Mouse (Mus musculus) 3134 (cell line): ENCODE measurements around the gene Atp6v0a2.
"Not testable (repeated sequence)": the region's sequence is repeated elsewhere in the genome, so short reads cannot be mapped to it uniquely, and the experiment has no call there.

Experiments
- DNase-seq: peaks from one replicate; pipeline ENCODE4 v3.0.0-alpha.2; 2011; ENCODE audit warnings: low spot score; ENCODE audit not compliant: insufficient read length; ENCODE audit errors: extremely low read depth

Gene Atp6v0a2

DNA sequence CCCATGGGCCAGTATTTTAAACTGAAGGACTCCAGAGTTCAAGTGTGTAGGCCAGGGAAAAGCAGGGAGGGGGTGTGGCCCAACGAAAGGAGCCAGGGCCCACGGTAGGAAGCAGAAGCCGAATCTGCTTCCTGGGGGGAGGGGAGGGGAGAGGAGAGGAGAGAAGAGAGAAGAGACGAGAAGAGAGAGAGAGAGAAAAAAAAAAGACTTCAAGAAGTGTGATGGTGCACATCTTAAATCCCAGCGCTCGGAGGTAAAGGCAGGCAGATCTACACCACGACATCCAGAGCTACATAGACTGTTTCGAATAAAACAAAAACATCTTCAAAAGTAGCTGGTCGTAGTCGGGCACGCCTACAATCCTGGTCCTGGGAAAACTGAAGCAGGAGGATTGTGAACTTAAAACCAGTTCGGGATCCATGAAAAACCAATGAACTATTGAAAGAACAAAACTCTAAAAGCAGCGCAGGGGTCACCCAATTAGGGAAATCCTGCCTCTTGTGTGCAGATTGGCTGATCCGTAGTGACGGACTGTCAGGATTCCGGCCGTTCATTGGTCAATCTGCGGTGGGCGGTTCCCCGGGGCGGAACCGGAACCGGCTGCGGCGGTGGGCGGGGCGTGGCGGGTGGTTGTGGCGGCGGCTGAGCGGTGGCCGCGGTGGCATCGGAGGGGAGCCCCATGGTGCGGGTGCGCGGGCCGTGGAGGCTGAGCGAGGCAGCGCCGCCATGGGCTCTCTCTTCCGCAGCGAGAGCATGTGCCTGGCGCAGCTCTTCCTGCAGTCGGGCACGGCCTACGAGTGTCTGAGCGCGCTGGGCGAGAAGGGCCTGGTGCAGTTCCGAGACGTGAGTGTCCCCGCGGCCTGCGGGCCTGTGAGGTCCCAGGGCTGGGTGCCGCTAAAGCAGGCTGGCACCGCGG, at the start of gene Atp6v0a2:
Gene Atp6v0a2 (plus strand): TSS at position 129 of the 916 bp plus-strand sequence.
- DNase-seq, result peak; percentile 88

DNA sequence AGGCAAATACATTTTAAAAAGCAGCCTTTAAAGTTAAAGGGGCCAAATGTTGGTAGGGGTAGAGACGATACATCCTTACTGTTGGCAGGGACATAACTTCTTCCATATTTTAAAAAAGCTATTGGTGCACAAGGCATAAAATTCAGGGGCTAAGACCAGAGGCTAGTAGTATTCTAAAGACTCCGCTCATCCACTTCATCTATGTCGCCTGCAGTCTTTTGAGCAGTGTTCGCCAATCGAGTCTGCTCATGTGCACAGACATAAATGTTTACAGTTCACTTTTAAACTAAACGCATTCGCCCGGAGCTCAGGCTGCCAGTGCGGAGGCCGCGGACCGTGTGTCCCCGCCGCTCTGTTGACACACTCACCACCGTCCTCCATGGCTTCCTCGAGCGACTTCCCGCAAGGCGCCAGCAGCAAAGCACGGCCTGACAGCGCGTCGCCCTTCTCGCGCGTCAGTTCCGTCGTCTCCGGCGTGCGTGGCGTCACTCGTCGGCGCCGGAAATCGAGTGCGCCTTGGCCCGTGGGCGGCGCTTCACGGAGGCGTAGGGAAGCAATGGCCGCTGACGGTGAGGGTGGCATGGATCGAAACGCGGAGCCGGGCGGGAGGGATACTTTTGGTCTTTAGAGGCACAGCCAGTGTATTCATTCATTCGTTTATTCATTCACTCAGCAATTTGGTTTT, 49.6 kb upstream of the Atp6v0a2 start, which contains the start of the genes Eif2b1 and Gtf2h3:
Gene Eif2b1 (minus strand): TSS at position 499 of the 685 bp plus-strand sequence.
Gene Gtf2h3 (plus strand): TSS at position 508 of the 685 bp plus-strand sequence.
- peak; percentile 96 for DNase-seq

DNA sequence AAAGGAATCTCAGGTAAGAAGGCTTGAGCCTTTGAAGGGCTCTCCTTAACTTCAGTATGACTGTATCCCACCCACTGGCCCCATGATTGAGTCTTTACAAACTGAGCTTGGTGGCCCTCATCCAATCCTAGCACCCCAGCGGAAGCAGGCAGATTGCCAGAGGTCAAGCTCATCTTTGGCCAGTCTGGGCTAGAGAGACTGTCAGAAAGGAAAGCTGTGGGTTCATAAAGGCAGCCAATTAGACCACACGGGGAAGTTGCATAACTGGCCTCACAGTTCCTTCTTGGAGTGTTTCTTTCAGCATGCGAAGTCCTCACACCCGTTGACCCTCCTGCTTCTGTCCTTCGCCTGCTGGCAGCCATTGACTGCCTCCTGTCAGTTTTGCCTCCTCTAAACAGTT, 45.9 kb upstream of the Atp6v0a2 start:
- DNase-seq, result no peak

DNA sequence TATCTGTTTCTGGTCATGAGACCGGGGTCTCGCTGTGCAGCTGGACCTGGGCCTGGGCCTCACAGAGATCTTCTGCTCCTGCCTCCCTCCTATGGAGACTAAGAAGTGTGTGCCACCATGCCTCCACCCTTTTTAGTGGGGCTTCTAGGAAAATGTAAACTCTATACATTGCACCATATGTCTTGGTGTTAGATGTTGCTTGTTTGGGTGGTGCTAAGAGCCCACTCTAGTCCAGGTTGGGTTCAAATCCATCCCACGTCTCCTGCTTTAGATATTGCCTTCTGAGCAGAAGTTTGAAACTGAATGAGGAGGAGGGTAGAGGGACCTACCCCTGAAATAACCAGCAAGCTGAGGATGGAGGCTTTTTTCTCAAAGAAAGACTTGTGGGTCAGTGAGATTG, 35.6 kb upstream of the Atp6v0a2 start:
- no peak for DNase-seq

DNA sequence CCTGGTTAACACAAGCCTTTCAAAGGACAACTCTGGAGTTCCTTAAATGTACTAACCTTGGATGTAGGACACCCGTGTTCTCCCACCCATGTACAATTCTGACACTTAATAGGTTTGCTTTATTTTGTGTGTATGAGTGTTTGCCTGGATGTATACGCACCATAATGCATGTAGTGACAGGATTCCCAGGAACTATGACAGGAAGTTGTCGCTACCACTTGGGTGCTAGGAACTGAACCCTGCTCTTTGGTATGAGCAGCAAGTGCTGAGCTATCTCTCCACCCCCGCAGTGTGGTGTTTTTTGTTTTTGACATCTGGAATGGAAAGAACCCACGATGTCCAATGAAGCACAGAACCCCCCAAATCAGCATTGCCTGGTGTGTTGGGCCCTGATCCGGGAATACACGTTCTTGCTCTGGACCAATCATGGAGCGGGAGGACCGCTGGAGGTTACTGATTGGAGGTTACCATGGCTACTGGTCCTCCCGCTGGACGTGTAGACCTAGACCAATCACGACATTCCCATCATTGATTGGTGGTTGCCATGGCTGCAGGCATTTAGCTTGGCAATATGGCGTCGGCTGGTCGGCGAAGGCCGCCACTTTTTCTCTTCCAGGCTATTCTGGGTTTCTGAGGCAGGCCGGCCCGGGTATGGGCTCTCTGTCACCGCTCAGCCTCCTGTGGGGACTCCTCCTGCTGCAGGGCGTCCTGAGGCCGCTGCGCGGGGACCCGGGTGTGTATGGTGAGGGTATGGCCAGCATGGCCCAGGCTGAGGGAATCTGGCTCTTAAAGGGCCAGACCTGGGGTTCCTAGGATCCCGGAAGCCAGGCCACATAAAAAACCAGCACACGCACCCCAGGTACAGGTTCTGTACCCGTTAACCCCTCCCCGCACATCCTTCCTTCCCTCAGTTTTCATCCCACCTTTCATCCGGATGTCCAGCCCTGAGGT, 29.9 kb upstream of the Atp6v0a2 start:
- peak; percentile 82 for DNase-seq

DNA sequence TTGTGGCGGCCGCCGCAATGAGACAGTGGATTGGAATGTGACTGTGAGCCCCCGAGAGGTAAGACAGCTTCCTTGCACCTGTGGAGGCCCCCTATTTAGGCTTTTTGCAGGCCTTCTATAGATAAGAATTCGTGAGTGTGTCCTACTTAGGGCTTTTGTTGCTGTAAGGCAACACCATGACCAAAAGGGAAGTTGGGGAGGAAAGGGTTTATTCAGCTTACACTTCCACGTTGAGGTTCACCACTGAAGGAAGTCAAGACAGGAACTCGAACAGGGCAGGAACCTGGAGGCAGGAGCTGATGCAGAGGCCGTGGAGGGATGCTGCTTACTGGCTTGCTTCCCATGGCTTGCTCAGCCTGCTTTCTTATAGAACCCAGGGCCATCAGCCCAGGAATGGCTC, 28.6 kb upstream of the Atp6v0a2 start:
- not testable (repeated sequence) for DNase-seq

DNA sequence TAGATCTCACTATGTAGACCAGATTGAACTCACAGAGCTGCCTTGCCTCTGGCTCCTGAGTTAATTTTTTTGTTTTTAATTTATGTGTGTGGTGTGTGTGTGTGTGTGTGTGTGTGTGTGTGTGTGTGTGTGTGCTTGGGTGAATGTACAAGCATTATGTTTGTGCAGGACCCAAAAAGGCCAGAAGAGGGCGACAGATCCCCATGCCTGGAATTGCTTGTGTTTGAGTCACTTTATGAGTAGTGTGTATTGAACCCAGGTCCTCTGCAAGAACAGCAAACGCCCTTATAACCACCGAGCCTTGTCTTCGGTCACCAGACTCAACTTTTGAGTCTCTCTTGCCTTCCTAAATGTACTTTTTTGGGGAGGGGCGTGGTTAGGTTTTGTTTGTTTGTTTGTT, 26.0 kb upstream of the Atp6v0a2 start:
- peak; percentile 39 for DNase-seq

DNA sequence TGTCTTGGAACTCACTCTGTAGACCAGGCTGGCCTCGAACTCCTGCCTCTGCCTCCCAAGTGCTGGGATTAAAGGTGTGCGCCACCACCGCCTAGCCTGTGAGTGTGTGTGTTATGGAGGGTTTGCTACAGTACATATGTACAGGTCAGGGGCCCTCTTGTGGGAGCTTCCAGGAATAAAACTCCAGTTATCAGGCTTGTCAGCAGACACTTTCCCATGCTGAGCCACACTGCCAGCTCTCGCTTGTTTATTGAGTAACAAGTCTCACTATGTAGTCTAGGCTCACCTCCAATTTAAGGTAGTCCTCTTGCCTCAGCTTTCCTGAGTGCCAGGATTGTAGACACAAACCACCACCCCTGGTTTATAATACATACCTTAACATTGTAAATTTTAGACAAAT, 24.1 kb upstream of the Atp6v0a2 start:
- no peak for DNase-seq

DNA sequence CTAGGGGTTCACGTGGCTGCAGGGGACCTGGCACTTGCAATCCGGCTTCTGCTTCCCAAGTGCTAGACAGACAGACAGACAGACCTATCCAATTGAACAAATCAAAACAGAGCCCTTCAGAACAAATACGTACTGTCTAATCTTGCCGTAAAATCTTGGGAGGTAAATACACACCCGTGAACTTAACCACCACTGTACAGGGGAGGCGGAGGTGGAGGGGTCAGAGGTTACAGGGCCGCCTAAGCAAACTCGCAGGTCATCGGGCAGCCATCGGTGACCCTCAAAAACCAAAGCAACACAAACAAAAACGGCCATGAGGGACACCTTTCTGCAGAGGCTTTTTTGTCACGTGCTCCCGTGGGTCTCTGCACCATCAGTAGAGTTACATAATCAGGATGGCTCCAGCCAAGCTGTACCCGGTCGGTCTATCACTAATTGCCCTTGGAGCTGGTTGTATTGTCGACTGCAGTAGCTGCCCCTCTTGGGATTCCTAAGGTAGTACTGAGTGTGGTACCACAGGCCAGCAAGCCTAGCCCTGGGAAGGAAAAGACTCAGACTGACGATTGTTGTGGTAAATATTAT, 23.2 kb upstream of the Atp6v0a2 start:
- no peak for DNase-seq

DNA sequence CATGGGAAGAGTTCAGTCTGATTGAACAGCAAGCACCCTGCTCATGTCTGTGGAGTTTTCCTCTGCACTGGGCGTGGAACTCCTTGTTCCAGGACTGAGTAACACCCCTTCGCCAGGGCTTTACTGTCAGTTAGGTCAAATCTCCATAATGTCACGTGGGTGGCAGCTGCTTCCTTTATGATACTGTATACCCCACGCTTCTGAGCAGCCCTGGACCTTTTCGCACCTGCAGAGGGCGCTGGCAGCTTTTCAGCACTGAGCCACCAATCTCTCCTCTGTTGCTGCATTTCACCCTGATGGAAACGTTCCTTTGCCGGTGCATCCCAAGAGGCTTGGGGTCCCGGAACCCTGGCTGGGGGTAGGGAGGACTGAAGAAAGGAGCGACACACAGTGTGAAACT, 17.4 kb upstream of the Atp6v0a2 start:
- DNase-seq, result no peak

DNA sequence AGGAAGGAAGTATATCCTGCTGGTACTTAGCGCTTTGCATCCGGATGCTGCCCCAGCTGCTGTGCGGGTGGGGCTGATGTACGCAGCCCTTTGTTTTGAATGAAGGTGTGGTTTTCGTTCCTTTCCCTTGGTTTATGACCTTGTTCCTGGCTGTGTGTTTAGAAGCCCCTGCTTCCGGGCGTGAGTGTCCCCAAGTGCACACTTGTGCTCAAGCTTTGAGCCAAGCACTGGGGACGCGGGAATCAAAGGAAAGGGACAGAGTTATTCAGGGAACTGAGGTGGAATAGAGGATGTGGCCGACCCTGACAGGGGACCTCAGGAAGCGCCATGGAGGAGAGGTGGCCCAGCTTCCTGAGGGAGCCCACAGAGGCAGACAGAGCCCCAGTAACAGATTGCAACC, 13.7 kb upstream of the Atp6v0a2 start:
- DNase-seq, result no peak

DNA sequence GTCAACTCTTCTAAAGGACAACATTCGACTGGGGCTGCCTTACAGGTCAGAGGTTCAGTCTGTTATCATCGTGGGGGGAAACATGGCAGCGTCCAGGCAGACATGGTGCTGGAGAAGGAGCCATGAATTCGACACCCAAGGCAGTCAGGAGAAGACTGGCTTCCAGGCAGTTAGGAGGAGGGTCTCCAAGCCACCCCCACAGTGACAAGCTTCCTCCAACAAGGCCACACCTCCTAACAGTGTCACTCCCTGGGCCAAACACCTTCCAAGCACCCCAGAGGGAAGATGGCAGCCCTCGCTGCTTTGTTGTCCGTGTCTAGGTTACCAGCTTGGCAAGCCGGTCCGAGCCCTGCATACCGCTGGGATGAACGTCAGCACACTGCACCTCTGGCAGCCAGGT, 9.7 kb upstream of the Atp6v0a2 start:
- DNase-seq, result no peak

DNA sequence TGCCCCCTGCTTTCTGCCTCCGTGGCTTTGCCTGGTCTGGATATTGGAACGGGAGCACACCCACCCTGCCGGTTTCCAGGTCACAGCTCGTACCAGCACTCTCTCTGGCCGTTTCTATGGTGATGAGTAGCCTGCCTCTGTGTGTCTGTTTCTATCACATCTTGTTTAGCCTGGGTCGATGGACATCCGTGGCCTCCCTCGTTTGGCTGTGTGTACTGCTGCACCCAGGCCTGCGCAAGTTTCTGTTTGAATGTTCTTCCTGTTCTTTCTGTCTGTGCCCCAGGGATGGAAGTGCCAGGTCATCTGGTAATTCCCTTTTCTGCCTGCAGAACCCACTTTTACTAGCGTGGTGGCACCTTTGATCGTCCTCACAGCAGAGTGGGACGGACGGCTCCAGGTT, 7.0 kb upstream of the Atp6v0a2 start:
- no peak for DNase-seq

DNA sequence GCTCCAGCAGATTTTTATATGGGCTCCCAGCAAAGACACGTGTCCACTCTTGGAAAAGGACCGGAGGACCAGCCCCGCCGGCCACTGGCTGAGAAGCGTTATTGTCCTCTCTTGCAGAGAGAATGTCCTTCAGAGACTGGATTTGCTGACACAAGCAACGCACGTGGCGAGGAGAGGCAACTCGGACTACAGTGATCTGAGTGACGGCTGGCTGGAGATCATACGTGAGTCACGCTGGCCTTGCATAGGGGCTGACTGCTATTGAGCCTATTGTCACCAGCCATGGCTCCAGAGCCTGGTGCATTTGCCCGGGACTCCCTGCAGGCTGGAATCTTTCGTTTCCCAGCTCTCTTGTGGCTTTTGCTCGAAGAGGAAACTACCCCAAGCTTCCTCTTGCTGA, 5.5 kb upstream of the Atp6v0a2 start:
- no peak for DNase-seq

DNA sequence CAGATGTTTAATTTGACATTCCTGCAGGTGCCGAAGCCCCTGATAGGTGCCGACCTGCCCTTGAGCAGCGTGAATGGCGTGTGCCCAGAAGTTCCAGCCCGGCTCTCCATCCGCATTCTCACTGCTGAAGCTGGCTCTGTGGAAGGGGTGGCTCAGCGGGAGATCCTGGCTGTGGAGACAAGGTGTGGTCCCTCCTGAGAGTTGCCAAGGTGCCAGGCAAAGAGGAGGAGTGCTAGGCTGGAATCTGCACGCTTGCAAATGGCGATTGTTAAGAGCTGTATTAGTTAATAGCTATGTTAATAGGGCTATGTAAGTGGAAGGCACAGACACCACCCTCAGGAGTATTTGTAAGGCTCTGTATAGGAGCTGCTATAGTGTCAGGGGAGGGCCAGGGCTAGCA, 4.1 kb upstream of the Atp6v0a2 start:
- no peak for DNase-seq

DNA sequence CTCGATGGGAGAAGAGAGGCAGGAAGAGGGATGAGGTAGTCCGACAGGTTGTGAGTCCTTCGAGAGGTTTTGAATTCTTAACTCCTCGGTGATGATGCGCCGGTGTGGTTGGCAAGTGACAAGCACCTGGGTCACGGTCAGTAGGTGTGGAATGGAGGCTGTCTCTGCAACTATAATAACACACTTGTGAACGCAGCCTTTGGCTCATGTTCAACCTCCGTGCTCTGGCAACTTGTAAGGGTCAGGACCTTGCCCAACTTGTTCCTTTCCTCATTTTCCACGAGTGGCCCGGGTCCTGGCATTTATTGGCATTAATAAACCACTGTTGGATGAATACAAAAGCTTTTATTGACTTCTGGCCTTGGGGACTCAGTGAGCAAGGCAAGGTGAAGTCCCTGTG, 1.3 kb downstream of the Atp6v0a2 start:
- DNase-seq, result peak; percentile 23

DNA sequence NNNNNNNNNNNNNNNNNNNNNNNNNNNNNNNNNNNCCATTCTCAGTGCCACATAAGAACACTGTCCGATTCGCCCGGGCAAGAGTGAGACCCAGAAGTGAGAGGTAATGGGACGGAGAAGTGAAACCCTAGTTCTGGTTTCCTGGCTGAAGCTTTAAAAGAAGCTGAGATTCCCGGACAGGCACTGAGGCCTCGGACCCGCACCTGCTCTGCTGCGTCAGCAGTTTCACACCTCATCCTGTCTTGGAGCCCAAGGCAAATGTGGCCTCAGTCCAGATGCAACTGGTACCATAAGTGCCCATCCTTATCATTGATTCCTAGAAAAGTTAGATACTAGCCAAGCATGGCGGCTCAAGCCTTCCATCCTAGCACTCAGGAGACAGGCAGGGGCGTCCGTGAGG, 3.3 kb downstream of the Atp6v0a2 start:
- DNase-seq, result no peak

DNA sequence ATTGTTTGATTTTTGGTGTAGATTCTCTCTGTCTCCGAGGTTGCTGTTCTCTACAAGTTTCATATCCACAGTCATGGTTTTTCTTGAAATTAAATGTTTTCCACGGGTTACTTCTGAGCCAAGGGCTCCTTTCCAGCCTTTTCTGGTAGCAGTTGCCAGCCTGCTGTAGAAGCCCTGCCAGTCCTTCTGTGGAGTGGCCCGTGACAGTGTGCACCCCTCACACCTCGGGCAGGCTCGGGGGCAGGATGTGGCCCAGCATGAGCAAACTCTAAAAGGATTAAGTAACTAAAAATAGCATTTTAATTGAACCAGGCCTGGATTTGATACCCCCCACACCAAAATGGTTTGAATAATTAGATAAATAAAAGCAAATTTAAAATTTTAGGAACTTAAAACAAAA, 4.1 kb downstream of the Atp6v0a2 start:
- DNase-seq, result no peak

DNA sequence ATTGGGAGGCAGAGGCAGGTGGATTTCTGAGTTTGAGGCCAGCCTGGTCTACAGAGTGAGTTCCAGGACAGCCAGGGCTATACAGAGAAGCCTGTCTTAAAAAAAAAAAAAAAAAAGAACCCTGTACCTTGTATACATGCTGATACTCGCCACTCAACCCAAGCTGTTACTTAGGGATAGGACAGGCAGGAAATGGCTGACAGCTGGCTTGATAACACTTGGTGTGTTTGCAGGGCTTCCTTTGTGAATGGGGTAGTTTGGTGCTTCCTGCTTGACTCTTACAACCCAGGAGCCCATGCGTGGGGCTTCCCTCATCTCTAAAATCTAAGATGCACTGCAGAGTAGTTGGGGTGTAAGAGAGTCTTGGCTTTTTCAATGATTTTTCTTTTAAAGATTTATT, 5.0 kb downstream of the Atp6v0a2 start:
- no peak for DNase-seq

DNA sequence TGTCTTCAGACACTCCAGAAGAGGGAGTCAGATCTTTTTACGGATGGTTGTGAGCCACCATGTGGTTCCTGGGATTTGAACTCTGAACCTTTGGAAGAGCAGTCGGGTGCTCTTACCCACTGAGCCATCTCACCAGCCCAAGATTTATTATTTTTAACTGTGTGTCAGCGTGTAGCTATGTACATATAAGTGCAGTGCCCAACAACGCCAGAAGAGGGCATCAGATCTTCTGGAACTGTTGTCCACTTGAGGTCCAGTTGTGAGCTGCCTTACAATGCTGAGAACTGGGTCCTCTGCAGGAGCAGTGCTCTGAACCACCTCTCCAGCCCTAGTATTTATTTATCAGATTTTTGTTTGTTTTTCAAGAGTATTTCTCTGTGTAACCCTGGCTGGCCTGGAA, 6.7 kb downstream of the Atp6v0a2 start:
- DNase-seq, result peak; percentile 40
